ENCODE assay signal across 8 mouse cellular contexts in the genomic region with DNA sequence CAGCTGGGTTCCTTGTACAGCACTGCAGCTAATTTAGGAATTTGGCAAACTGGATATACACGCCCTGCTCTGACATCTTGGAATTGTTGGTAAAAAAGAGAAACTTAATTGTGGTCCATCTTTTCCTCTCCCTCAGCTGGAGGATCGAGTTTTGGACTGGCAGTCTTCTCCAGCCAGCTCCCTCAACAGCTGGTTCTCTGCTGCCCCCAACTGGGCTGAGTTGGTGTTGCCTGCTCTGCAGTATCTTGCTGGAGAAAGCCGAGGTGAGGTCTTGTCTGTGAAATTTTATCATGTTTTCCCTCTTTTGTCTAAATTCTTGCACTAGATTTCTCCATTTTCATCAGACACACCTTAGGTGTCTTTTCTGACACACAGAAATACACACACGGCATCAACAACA. TPM values are rescaled to one million over a fixed set of nuclear protein-coding genes. Genes with fewer than 3 reads are reported as not detected.
A peak's percentile ranks its signal among the peaks of the same experiment; 100 is the strongest.
DNase-seq lines count a peak whose midpoint lies in the region; ATAC-seq and TF ChIP-seq lines count a peak whose summit lies in the region.

No protein-coding gene starts in this region.

- H3K9ac ChIP-seq in intestine, embryonic 14.5 days (ENCODE audit: low read length) = no peak overlapping the region
- H3K9ac ChIP-seq in intestine, embryonic 15.5 days = no peak overlapping the region
- H3K9ac ChIP-seq in neural tube, embryonic 11.5 days (ENCODE audit: low read length) = no peak overlapping the region

- ATAC-seq in intestine, embryonic 14.5 days (replicated peaks; ENCODE audit: low FRiP score, low TSS enrichment, low read depth) = no peak
- ATAC-seq in intestine, embryonic 15.5 days = no peak
- no peak for ATAC-seq in G1E (ENCODE audit: extremely low read depth, insufficient number of reproducible peaks, low FRiP score, poor library complexity, severe bottlenecking)
- no peak for ATAC-seq in neural tube, embryonic 11.5 days (ENCODE audit: insufficient read depth, low FRiP score, low TSS enrichment)

- H3K27ac ChIP-seq in intestine, embryonic 14.5 days (ENCODE audit: low read depth) = no peak overlapping the region
- H3K27ac ChIP-seq in intestine, embryonic 15.5 days = no peak overlapping the region
- no peak overlapping the region for H3K27ac ChIP-seq in neural tube, embryonic 11.5 days (ENCODE audit: low read depth, low read length)

- peaks cover 97% of the 10 kb centered on the region for H3K36me3 ChIP-seq in intestine, embryonic 14.5 days (ENCODE audit: control insufficient read depth, insufficient read depth, low read length)
- H3K36me3 ChIP-seq in intestine, embryonic 15.5 days = peaks cover 56% of the 10 kb centered on the region
- peaks cover 96% of the 10 kb centered on the region for H3K36me3 ChIP-seq in G1E (replicated peaks)
- peaks cover 22% of the 10 kb centered on the region for H3K36me3 ChIP-seq in neural tube, embryonic 11.5 days (ENCODE audit: control insufficient read depth, insufficient read depth, low read length)

- DNase-seq in intestine, embryonic 14.5 days (ENCODE audit: low spot score) = peak; percentile 91
- DNase-seq in G1E (ENCODE audit: low spot score) = peak; percentile 22
- DNase-seq in cerebellum, adult 9-10 months = peak; percentile 62
- peak; percentile 69 for DNase-seq in gastrocnemius, postnatal 14 days
- DNase-seq in left cerebral cortex, postnatal 14 days (ENCODE audit: low spot score in 2 of 2) = peak; percentile 64 to 72
- DNase-seq in neural tube, embryonic 11.5 days (ENCODE audit: low spot score) = peak; percentile 78
- DNase-seq in thymus, postnatal 25 days = peak; percentile 68

- H3K4me2 ChIP-seq in intestine, embryonic 14.5 days (ENCODE audit: low read length) = no peak overlapping the region
- H3K4me2 ChIP-seq in intestine, embryonic 15.5 days (replicated peaks) = no peak overlapping the region
- no peak overlapping the region for H3K4me2 ChIP-seq in neural tube, embryonic 11.5 days (ENCODE audit: low read depth)

- no peaks in the 10 kb centered on the region for H3K9me3 ChIP-seq in intestine, embryonic 14.5 days (ENCODE audit: control insufficient read depth, low read length)
- H3K9me3 ChIP-seq in intestine, embryonic 15.5 days = no peaks in the 10 kb centered on the region
- no peaks in the 10 kb centered on the region for H3K9me3 ChIP-seq in G1E (replicated peaks)
- H3K9me3 ChIP-seq in neural tube, embryonic 11.5 days (ENCODE audit: control insufficient read depth, low read length) = no peaks in the 10 kb centered on the region

- H3K4me1 ChIP-seq in intestine, embryonic 14.5 days (replicated peaks; ENCODE audit: control insufficient read depth, insufficient read depth, low read length) = no peaks in the 10 kb centered on the region
- H3K4me1 ChIP-seq in intestine, embryonic 15.5 days (replicated peaks) = no peaks in the 10 kb centered on the region
- peaks cover 3% of the 10 kb centered on the region; the same call in 1 of the 2 replicates for H3K4me1 ChIP-seq in G1E (ENCODE audit: insufficient read depth, low read depth, low read length)
- no peaks in the 10 kb centered on the region for H3K4me1 ChIP-seq in neural tube, embryonic 11.5 days (ENCODE audit: control insufficient read depth, insufficient read depth, low read length)

- H3K27me3 ChIP-seq in intestine, embryonic 14.5 days (replicated peaks; ENCODE audit: control insufficient read depth, insufficient read depth, low read length) = no peaks in the 10 kb centered on the region
- H3K27me3 ChIP-seq in intestine, embryonic 15.5 days (replicated peaks) = no peaks in the 10 kb centered on the region
- no peaks in the 10 kb centered on the region for H3K27me3 ChIP-seq in G1E (ENCODE audit: insufficient read depth, low read length)
- no peaks in the 10 kb centered on the region for H3K27me3 ChIP-seq in neural tube, embryonic 11.5 days (ENCODE audit: control insufficient read depth, insufficient read depth, low read length)

- no peak overlapping the region for H3K4me3 ChIP-seq in intestine, embryonic 14.5 days (ENCODE audit: low read depth, low read length)
- H3K4me3 ChIP-seq in intestine, embryonic 15.5 days (replicated peaks) = no peak overlapping the region
- no peak overlapping the region for H3K4me3 ChIP-seq in G1E (ENCODE audit: low read depth, low read length)
- no peak overlapping the region for H3K4me3 ChIP-seq in neural tube, embryonic 11.5 days (ENCODE audit: low read depth, low read length)

- intact Hi-C loops in gastrocnemius, postnatal 14 days (cut with DNase I; ENCODE audit: low total_unique reads) = no loop called here
- intact Hi-C loops in left cerebral cortex, postnatal 14 days (cut with DNase I) = loop anchor here (5.0 kb wide), 1 partner anchor 248 kb away; no protein-coding TSS in a partner anchor

- peak; percentile 73 for TF ChIP-seq CTCF in G1E (IDR thresholded peaks at IDR 0.05; ENCODE audit: low read depth, low read length)

- 55% methylated on average over 4 of the region's 4 CpGs for WGBS in intestine, embryonic 14.5 days
- WGBS in intestine, embryonic 15.5 days = 50% methylated on average over 4 of the region's 4 CpGs
- WGBS in neural tube, embryonic 11.5 days = 59% methylated on average over 4 of the region's 4 CpGs

RNA-seq across cellular contexts. Expression of gene Nfrkb, which starts 14.4 kb away (rescaled TPM):
- 27.5 and 30.6 TPM in 2 replicates for polyA plus RNA-seq in intestine, embryonic 14.5 days (2014; fragmentation: Nextera tagmentation; extraction: Ambion mirVana)
- polyA plus RNA-seq in intestine, embryonic 15.5 days (2015; fragmentation: Nextera tagmentation; extraction: Ambion mirVana) = 17.3 and 18.2 TPM in 2 replicates
- 36.7 and 39.9 TPM in 2 replicates for total RNA-seq in G1E (2014; fragmentation: Nextera tagmentation)
- 23.8 and 24.4 TPM in 2 replicates for total RNA-seq in G1E (2017)
- polyA plus RNA-seq in G1E (2012) = 11.0 and 21.2 TPM in 2 replicates
- total RNA-seq in gastrocnemius, postnatal 14 days (2021) = 1 to 10 TPM; 8.5 to 9.8 TPM
- 10 to 100 TPM; 29.3 to 30.3 TPM for total RNA-seq in left cerebral cortex, postnatal 14 days (2021)
- polyA plus RNA-seq in neural tube, embryonic 11.5 days (2014; fragmentation: Nextera tagmentation; extraction: Ambion mirVana) = 22.1 and 22.8 TPM in 2 replicates

Comparison
In these comparisons a context has a peak if more than half of its experiments do, and no peak if none do; other contexts are left out.
1. DNase-seq: peak in every context shown above with its lines; median percentile 91 in intestine, embryonic 14.5 days; 78 in neural tube, embryonic 11.5 days; 69 in gastrocnemius, postnatal 14 days; 68 in left cerebral cortex, postnatal 14 days; 68 in thymus, postnatal 25 days; 62 in cerebellum, adult 9-10 months; 22 in G1E.